Mouse (Mus musculus) MEL (cell line): ENCODE data around the gene 9930111J21Rik2.
"Not testable (repeated sequence)": the region's sequence is repeated elsewhere in the genome, so short reads cannot be mapped to it uniquely, and the experiment has no call there.

Experiments
- CTCF ChIP-seq, 3 experiments: IDR thresholded peaks in 2 of 3; conservative IDR thresholded peaks in 1 of 3; 2 replicates each; pipeline ENCODE4 v1.5.1; 2011 to 2012; ENCODE audit warnings: low read length in 3 of 3, low read depth in 2 of 3, mild to moderate bottlenecking in 2 of 3, improper control_type of control experiment in 1 of 3, inconsistent platforms in 1 of 3, mixed read lengths in 1 of 3, moderate library complexity in 1 of 3; ENCODE audit not compliant: control insufficient read depth in 1 of 3, insufficient read depth in 1 of 3, poor library complexity in 1 of 3, severe bottlenecking in 1 of 3
- E2F4 ChIP-seq: IDR thresholded peaks from 2 replicates; pipeline ENCODE4 v1.6.1; 2011; ENCODE audit warnings: low read depth, low read length, improper control_type of control experiment, borderline replicate concordance
- EP300 ChIP-seq, 2 experiments: IDR thresholded peaks; 2 replicates each; pipeline ENCODE4 v1.6.1; 2011; ENCODE audit warnings: improper control_type of control experiment in 2 of 2, low read length in 2 of 2, low read depth in 1 of 2, mild to moderate bottlenecking in 1 of 2
- HCFC1 ChIP-seq: IDR thresholded peaks from 2 replicates; pipeline ENCODE4 v1.6.1; 2012; ENCODE audit warnings: low read depth, mild to moderate bottlenecking, inconsistent platforms, low read length, improper control_type of control experiment, moderate library complexity
- MAFK ChIP-seq: IDR thresholded peaks from 2 replicates; pipeline ENCODE4 v1.6.1; 2011; ENCODE audit warnings: low read depth, mild to moderate bottlenecking, low read length, improper control_type of control experiment, borderline replicate concordance
- MXI1 ChIP-seq: IDR thresholded peaks from 2 replicates; pipeline ENCODE4 v1.6.1; 2011; ENCODE audit warnings: mild to moderate bottlenecking, low read depth, low read length, improper control_type of control experiment
- MYB ChIP-seq: IDR thresholded peaks from 2 replicates; pipeline ENCODE4 v1.6.1; 2011; ENCODE audit warnings: mild to moderate bottlenecking, low read depth, low read length, improper control_type of control experiment
- NELFE ChIP-seq: IDR thresholded peaks from 2 replicates; pipeline ENCODE4 v1.6.1; 2011; ENCODE audit warnings: low read depth, low read length, improper control_type of control experiment
- POLR2A ChIP-seq, 2 experiments: IDR thresholded peaks; 2 replicates each; pipeline ENCODE4 v1.6.1; 2011 to 2012; ENCODE audit warnings: low read length in 2 of 2, mild to moderate bottlenecking in 2 of 2, control low read depth in 1 of 2, improper control_type of control experiment in 1 of 2, low read depth in 1 of 2, moderate library complexity in 1 of 2; ENCODE audit not compliant: control insufficient read depth in 1 of 2, insufficient read depth in 1 of 2, poor library complexity in 1 of 2
- TAL1 ChIP-seq: IDR thresholded peaks from 2 replicates; pipeline ENCODE4 v1.6.1; 2012; ENCODE audit warnings: mild to moderate bottlenecking, inconsistent platforms, low read length, moderate library complexity, mixed read lengths
- TBP ChIP-seq: IDR thresholded peaks from 2 replicates; pipeline ENCODE4 v1.8.0; 2011; ENCODE audit warnings: low read depth, low read length, improper control_type of control experiment
- UBTF ChIP-seq: IDR thresholded peaks from 2 replicates; pipeline ENCODE4 v1.6.1; 2012; ENCODE audit warnings: low read depth, mild to moderate bottlenecking, inconsistent platforms, low read length, improper control_type of control experiment, moderate library complexity, borderline replicate concordance; ENCODE audit not compliant: insufficient read depth

DNA sequence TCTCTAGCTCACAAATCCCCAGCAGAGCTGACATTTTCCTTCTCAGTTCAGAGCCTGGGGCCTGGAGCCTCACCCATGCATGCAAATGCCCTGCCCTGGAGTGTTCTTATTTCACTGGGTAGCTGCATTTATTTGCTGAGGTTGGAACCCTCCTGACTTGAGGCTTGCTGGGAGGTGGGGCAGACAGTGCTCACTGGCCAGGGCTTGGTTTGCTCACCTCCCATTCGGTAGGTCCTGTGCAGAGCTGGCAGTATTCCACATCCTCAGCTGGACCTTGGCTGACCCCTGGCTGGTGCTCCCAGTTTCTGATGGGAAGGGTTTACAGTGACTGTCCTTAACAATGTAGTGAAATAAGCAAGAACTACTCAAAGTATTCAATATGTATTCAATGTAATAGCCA lies 44.3 kb downstream of the 9930111J21Rik2 start:
- TF ChIP-seq CTCF (IDR thresholded peaks at IDR 0.05 in 2 of 3, conservative IDR thresholded peaks at IDR 0.05 in 1 of 3; ENCODE audit: control insufficient read depth in 1 of 3, insufficient read depth in 1 of 3, low read depth in 2 of 3, low read length in 3 of 3, poor library complexity in 1 of 3, severe bottlenecking in 1 of 3); MYB; POLR2A (IDR thresholded peaks at IDR 0.05; ENCODE audit: control insufficient read depth in 1 of 2, insufficient read depth in 1 of 2, low read depth in 1 of 2, low read length in 2 of 2, poor library complexity in 1 of 2); TBP; EP300 (IDR thresholded peaks at IDR 0.05; ENCODE audit: low read depth in 1 of 2, low read length in 2 of 2); HCFC1; TAL1; MAFK; E2F4; NELFE; MXI1; UBTF: not testable (repeated sequence)
